Mouse (Mus musculus) large intestine, adult 2 months (tissue): ENCODE measurements around the gene Olfr314. TPM values are rescaled to one million over a fixed set of nuclear protein-coding genes. Genes with fewer than 3 reads are reported as not detected.
"Not testable (repeated sequence)": the region's sequence is repeated elsewhere in the genome, so short reads cannot be mapped to it uniquely, and the experiment has no call there.

Source experiments
- DNase-seq: peaks from one replicate; pipeline ENCODE4 v3.0.0-alpha.2; 2012; ENCODE audit warnings: low read depth, low spot score
- WGBS: fragments of 180-500 bp; shearing (Covaris S2); methylation state at CpG from one replicate; pipeline ENCODE4 v1.1.7; 2018; 5-methylcytosine and 5-hydroxymethylcytosine counted together
- polyA plus RNA-seq: library from polyadenylated mRNA; depleted of rRNA; stranded (reverse); fragments of >200 nt; gene quantifications from 2 replicates; pipeline ENCODE4 v1.2.3, GENCODE M21; 2012; rRNA removed

The Olfr314 gene
- not detected in 2 replicates for polyA plus RNA-seq

GRCm38 (mm10) chr11:58782480-58783089 is at the start of gene Olfr314:
TSS of gene Olfr314 (plus strand) at chr11:58782952.
- 58% methylated on average over 6 of the region's 6 CpGs for WGBS
- DNase-seq, result no peak

GRCm38 (mm10) chr11:58733372-58733771 is 49.4 kb upstream of the Olfr314 start:
- no peak for DNase-seq
- 42% methylated on average over 3 of the region's 3 CpGs for WGBS

- WGBS, result 55% methylated on average over 4 of the region's 4 CpGs
- DNase-seq, result no peak
Observed at GRCm38 (mm10) chr11:58738792-58739262, 43.9 kb upstream of the Olfr314 start, which contains the start of gene Olfr317. TSS of gene Olfr317 (minus strand) at chr11:58739212.

GRCm38 (mm10) chr11:58751096-58751495 is 31.7 kb upstream of the Olfr314 start:
- DNase-seq, result not testable (repeated sequence)
- WGBS, result 82% methylated on average over 18 of the region's 18 CpGs

- DNase-seq, result no peak
- 76% methylated on average over 2 of the region's 2 CpGs for WGBS
Observed at GRCm38 (mm10) chr11:58752434-58752833, 30.3 kb upstream of the Olfr314 start, which contains the start of gene Olfr316. TSS of gene Olfr316 (plus strand) at chr11:58752734.

GRCm38 (mm10) chr11:58772888-58773287 is 9.9 kb upstream of the Olfr314 start, which contains the start of gene Olfr315:
TSS of gene Olfr315 (plus strand) at chr11:58773188.
- no peak for DNase-seq

- WGBS, result 83% methylated on average over 2 of the region's 2 CpGs
- DNase-seq, result no peak
Observed at GRCm38 (mm10) chr11:58784182-58784581, 1.4 kb downstream of the Olfr314 start.

GRCm38 (mm10) chr11:58787651-58788050 is 4.9 kb downstream of the Olfr314 start:
- 79% methylated on average over 10 of the region's 10 CpGs for WGBS
- no peak for DNase-seq

GRCm38 (mm10) chr11:58788346-58788745 is 5.6 kb downstream of the Olfr314 start:
- no peak for DNase-seq
- WGBS, result 65% methylated on average over 8 of the region's 8 CpGs

- WGBS, result 16% methylated on average over 3 of the region's 3 CpGs
Observed at GRCm38 (mm10) chr11:58789532-58789931, 6.8 kb downstream of the Olfr314 start.

GRCm38 (mm10) chr11:58790053-58790452 is 7.3 kb downstream of the Olfr314 start:
- WGBS, result 34% methylated on average over 2 of the region's 2 CpGs

More at GRCm38 (mm10) chr11:58789532-58789931, 6.8 kb downstream of the Olfr314 start:
- no peak for DNase-seq

GRCm38 (mm10) chr11:58790646-58791045 is 7.9 kb downstream of the Olfr314 start:
- 62% methylated on average over 6 of the region's 6 CpGs for WGBS
- DNase-seq, result no peak

More at GRCm38 (mm10) chr11:58790053-58790452, 7.3 kb downstream of the Olfr314 start:
- DNase-seq, result no peak

GRCm38 (mm10) chr11:58795856-58796255 is 13.1 kb downstream of the Olfr314 start:
- no peak for DNase-seq
- 86% methylated on average over 2 of the region's 2 CpGs for WGBS

GRCm38 (mm10) chr11:58796850-58797249 is 14.1 kb downstream of the Olfr314 start:
- no peak for DNase-seq
- WGBS, result 68% methylated on average over 7 of the region's 7 CpGs

- 67% methylated on average over 5 of the region's 5 CpGs for WGBS
- DNase-seq, result no peak
Observed at GRCm38 (mm10) chr11:58799747-58800146, 17.0 kb downstream of the Olfr314 start.

GRCm38 (mm10) chr11:58801558-58802228 is 18.9 kb downstream of the Olfr314 start, which contains the start of gene Fam183b:
TSS of gene Fam183b (minus strand) at chr11:58801960.
- DNase-seq, result peak; percentile 8
- WGBS, result 17% methylated on average over 14 of the region's 14 CpGs

GRCm38 (mm10) chr11:58803871-58804270 is 21.1 kb downstream of the Olfr314 start:
- 18% methylated on average over 4 of the region's 4 CpGs for WGBS
- no peak for DNase-seq

- WGBS, result 21% methylated on average over 2 of the region's 2 CpGs
- DNase-seq, result no peak
Observed at GRCm38 (mm10) chr11:58804393-58804792, 21.6 kb downstream of the Olfr314 start.

GRCm38 (mm10) chr11:58812001-58812400 is 29.2 kb downstream of the Olfr314 start:
- WGBS, result 10% methylated on average over 1 of the region's 1 CpGs

GRCm38 (mm10) chr11:58814700-58815099 is 31.9 kb downstream of the Olfr314 start, which contains the start of gene Olfr313:
TSS of gene Olfr313 (plus strand) at chr11:58815000.
- WGBS, result 40% methylated on average over 1 of the region's 1 CpGs

More at GRCm38 (mm10) chr11:58812001-58812400, 29.2 kb downstream of the Olfr314 start:
- no peak for DNase-seq

More at GRCm38 (mm10) chr11:58814700-58815099, 31.9 kb downstream of the Olfr314 start, which contains the start of gene Olfr313:
- DNase-seq, result not testable (repeated sequence)
